In genomic region chr1:193189151-193189621, GRCm38 (mm10) we compare ENCODE assay signal across 8 mouse cellular contexts. TPM values are rescaled to one million over a fixed set of nuclear protein-coding genes. Genes with fewer than 3 reads are reported as not detected.
A peak's percentile ranks its signal among the peaks of the same experiment; 100 is the strongest.
DNase-seq lines count a peak whose midpoint lies in the region; ATAC-seq and TF ChIP-seq lines count a peak whose summit lies in the region.

No protein-coding gene starts in this region.

- TF ChIP-seq POLR2A in limb, embryonic 14.5 days (IDR thresholded peaks at IDR 0.05; ENCODE audit: borderline replicate concordance, extremely low read depth, insufficient read depth, insufficient read length) = no peak

- H3K27ac ChIP-seq in forebrain, embryonic 15.5 days (replicated peaks) = peak overlapping the region; percentile 58
- H3K27ac ChIP-seq in limb, embryonic 14.5 days (replicated peaks; ENCODE audit: low read depth, low read length) = peak overlapping the region; percentile 79
- peak overlapping the region; percentile 61 for H3K27ac ChIP-seq in neural tube, embryonic 13.5 days (replicated peaks)

- H3K27me3 ChIP-seq in forebrain, embryonic 15.5 days = no peaks in the 10 kb centered on the region
- H3K27me3 ChIP-seq in limb, embryonic 14.5 days (ENCODE audit: control insufficient read depth, insufficient read depth, low read length) = no peaks in the 10 kb centered on the region
- no peaks in the 10 kb centered on the region for H3K27me3 ChIP-seq in neural tube, embryonic 13.5 days

- no peak overlapping the region for H3K4me3 ChIP-seq in forebrain, embryonic 15.5 days
- H3K4me3 ChIP-seq in limb, embryonic 14.5 days (replicated peaks; ENCODE audit: low read length) = no peak overlapping the region
- no peak overlapping the region for H3K4me3 ChIP-seq in neural tube, embryonic 13.5 days

- H3K9ac ChIP-seq in forebrain, embryonic 15.5 days (replicated peaks) = no peak overlapping the region
- peak overlapping the region; percentile 38; the same call in 1 of the 2 replicates for H3K9ac ChIP-seq in limb, embryonic 14.5 days (ENCODE audit: low read depth, low read length, severe bottlenecking)
- no peak overlapping the region for H3K9ac ChIP-seq in neural tube, embryonic 13.5 days

- no peaks in the 10 kb centered on the region for H3K36me3 ChIP-seq in forebrain, embryonic 15.5 days
- H3K36me3 ChIP-seq in limb, embryonic 14.5 days (ENCODE audit: control insufficient read depth, insufficient read depth, low read length) = no peaks in the 10 kb centered on the region
- H3K36me3 ChIP-seq in neural tube, embryonic 13.5 days = no peaks in the 10 kb centered on the region

- H3K4me2 ChIP-seq in forebrain, embryonic 15.5 days (replicated peaks) = no peak overlapping the region
- H3K4me2 ChIP-seq in limb, embryonic 14.5 days (replicated peaks; ENCODE audit: low read depth, low read length, severe bottlenecking) = peak overlapping the region; percentile 23
- no peak overlapping the region for H3K4me2 ChIP-seq in neural tube, embryonic 13.5 days

- ATAC-seq in forebrain, embryonic 15.5 days (replicated peaks) = peak; percentile 96
- peak; percentile 93 for ATAC-seq in limb, embryonic 14.5 days (ENCODE audit: low FRiP score, low read depth)
- ATAC-seq in neural tube, embryonic 13.5 days (ENCODE audit: low read depth) = peak; percentile 89
- no peak for ATAC-seq in megakaryocyte progenitor cell, adult 5-6 weeks (replicated peaks; ENCODE audit: poor library complexity)

- no peaks in the 10 kb centered on the region for H3K9me3 ChIP-seq in forebrain, embryonic 15.5 days
- H3K9me3 ChIP-seq in limb, embryonic 14.5 days (ENCODE audit: control insufficient read depth, low read length) = no peaks in the 10 kb centered on the region
- H3K9me3 ChIP-seq in neural tube, embryonic 13.5 days = no peaks in the 10 kb centered on the region

- H3K4me1 ChIP-seq in forebrain, embryonic 15.5 days = peaks cover 18% of the 10 kb centered on the region
- peaks cover 26% of the 10 kb centered on the region for H3K4me1 ChIP-seq in limb, embryonic 14.5 days (ENCODE audit: control insufficient read depth, insufficient read depth, low read length)
- peaks cover 15% of the 10 kb centered on the region for H3K4me1 ChIP-seq in neural tube, embryonic 13.5 days (replicated peaks)

- peak; percentile 14 to 27 for DNase-seq in cerebellum, postnatal 10 days
- DNase-seq in cerebellum, postnatal 4 days (ENCODE audit: low spot score in 2 of 2) = no peak
- peak; percentile 7 for DNase-seq in R1 (ENCODE audit: low read depth, low spot score)
- DNase-seq in heart, postnatal 4 days = peak; percentile 70
- peak; percentile 94 for DNase-seq in limb, embryonic 14.5 days (ENCODE audit: low spot score)

- 12% methylated on average over 9 of the region's 9 CpGs for WGBS in forebrain, embryonic 15.5 days
- WGBS in limb, embryonic 14.5 days = 5% methylated on average over 9 of the region's 9 CpGs
- WGBS in neural tube, embryonic 13.5 days = 30% methylated on average over 9 of the region's 9 CpGs

RNA-seq across cellular contexts. Expression of gene Traf3ip3, which starts 12.3 kb away (rescaled TPM):
- polyA plus RNA-seq in forebrain, embryonic 15.5 days (2015; fragmentation: Nextera tagmentation; extraction: Ambion mirVana) = 1.3 TPM in 2 replicates
- 1 to 10 TPM; 1.0 to 1.4 TPM for total RNA-seq in heart, postnatal 4 days (2021)
- polyA plus RNA-seq in limb, embryonic 14.5 days (2012; rRNA removed) = 9.7 and 18.8 TPM in 2 replicates
- polyA plus RNA-seq in limb, embryonic 14.5 days (2014; fragmentation: Nextera tagmentation; extraction: Ambion mirVana) = 17.6 and 22.6 TPM in 2 replicates
- polyA plus RNA-seq in neural tube, embryonic 13.5 days (2015; fragmentation: Nextera tagmentation; extraction: Ambion mirVana) = 4.4 and 4.5 TPM in 2 replicates
- 40.9 and 44.1 TPM in 2 replicates for total RNA-seq in megakaryocyte progenitor cell, adult 5-6 weeks (2015)
- 75.9 and 85.8 TPM in 2 replicates for total RNA-seq in megakaryocyte progenitor cell, adult 5-6 weeks (2017)

RNA-seq across cellular contexts. Expression of gene Lamb3, which starts 18.3 kb away (rescaled TPM):
- 0.41 and 0.62 TPM in 2 replicates for polyA plus RNA-seq in forebrain, embryonic 15.5 days (2015; fragmentation: Nextera tagmentation; extraction: Ambion mirVana)
- 1 to 10 TPM; 8.3 to 9.7 TPM for total RNA-seq in heart, postnatal 4 days (2021)
- 3.6 and 4.0 TPM in 2 replicates for polyA plus RNA-seq in limb, embryonic 14.5 days (2012; rRNA removed)
- 3.5 and 4.6 TPM in 2 replicates for polyA plus RNA-seq in limb, embryonic 14.5 days (2014; fragmentation: Nextera tagmentation; extraction: Ambion mirVana)
- 0.50 and 0.74 TPM in 2 replicates for polyA plus RNA-seq in neural tube, embryonic 13.5 days (2015; fragmentation: Nextera tagmentation; extraction: Ambion mirVana)
- 5.7 and 8.8 TPM in 2 replicates for total RNA-seq in megakaryocyte progenitor cell, adult 5-6 weeks (2015)
- 1.9 and 9.7 TPM in 2 replicates for total RNA-seq in megakaryocyte progenitor cell, adult 5-6 weeks (2017)

RNA-seq across cellular contexts. Expression of gene A130010J15Rik, which starts 21.3 kb away (rescaled TPM):
- polyA plus RNA-seq in forebrain, embryonic 15.5 days (2015; fragmentation: Nextera tagmentation; extraction: Ambion mirVana) = 14.2 and 15.7 TPM in 2 replicates
- 1 to 10 TPM; 5.3 to 7.8 TPM for total RNA-seq in heart, postnatal 4 days (2021)
- polyA plus RNA-seq in limb, embryonic 14.5 days (2012; rRNA removed) = 7.8 and 9.6 TPM in 2 replicates
- polyA plus RNA-seq in limb, embryonic 14.5 days (2014; fragmentation: Nextera tagmentation; extraction: Ambion mirVana) = 15.1 and 15.4 TPM in 2 replicates
- 13.3 and 15.8 TPM in 2 replicates for polyA plus RNA-seq in neural tube, embryonic 13.5 days (2015; fragmentation: Nextera tagmentation; extraction: Ambion mirVana)
- total RNA-seq in megakaryocyte progenitor cell, adult 5-6 weeks (2015) = 5.1 and 6.5 TPM in 2 replicates
- 11.8 and 14.0 TPM in 2 replicates for total RNA-seq in megakaryocyte progenitor cell, adult 5-6 weeks (2017)

RNA-seq across cellular contexts. Expression of gene Irf6, which starts 36.3 kb away (rescaled TPM):
- polyA plus RNA-seq in forebrain, embryonic 15.5 days (2015; fragmentation: Nextera tagmentation; extraction: Ambion mirVana) = 0.52 and 0.79 TPM in 2 replicates
- total RNA-seq in heart, postnatal 4 days (2021) = 1 to 10 TPM; 6.0 to 7.5 TPM
- polyA plus RNA-seq in limb, embryonic 14.5 days (2012; rRNA removed) = 18.6 and 23.5 TPM in 2 replicates
- 39.8 and 50.0 TPM in 2 replicates for polyA plus RNA-seq in limb, embryonic 14.5 days (2014; fragmentation: Nextera tagmentation; extraction: Ambion mirVana)
- 0.91 and 1.2 TPM in 2 replicates for polyA plus RNA-seq in neural tube, embryonic 13.5 days (2015; fragmentation: Nextera tagmentation; extraction: Ambion mirVana)
- 0.10 and 0.89 TPM in 2 replicates for total RNA-seq in megakaryocyte progenitor cell, adult 5-6 weeks (2015)
- 0.10 and 0.46 TPM in 2 replicates for total RNA-seq in megakaryocyte progenitor cell, adult 5-6 weeks (2017)

RNA-seq across cellular contexts. Expression of gene Diexf, which starts 59.1 kb away (rescaled TPM):
- polyA plus RNA-seq in forebrain, embryonic 15.5 days (2015; fragmentation: Nextera tagmentation; extraction: Ambion mirVana) = 11.2 and 11.5 TPM in 2 replicates
- total RNA-seq in heart, postnatal 4 days (2021) = 10 to 100 TPM; 10.2 to 11.8 TPM
- polyA plus RNA-seq in limb, embryonic 14.5 days (2012; rRNA removed) = 33.4 and 43.6 TPM in 2 replicates
- 8.9 and 10.6 TPM in 2 replicates for polyA plus RNA-seq in limb, embryonic 14.5 days (2014; fragmentation: Nextera tagmentation; extraction: Ambion mirVana)
- polyA plus RNA-seq in neural tube, embryonic 13.5 days (2015; fragmentation: Nextera tagmentation; extraction: Ambion mirVana) = 6.4 and 8.9 TPM in 2 replicates
- 11.3 and 15.1 TPM in 2 replicates for total RNA-seq in megakaryocyte progenitor cell, adult 5-6 weeks (2015)
- 20.7 and 33.6 TPM in 2 replicates for total RNA-seq in megakaryocyte progenitor cell, adult 5-6 weeks (2017)

Comparison
In these comparisons a context has a peak if more than half of its experiments do, and no peak if none do; other contexts are left out.
1. DNase-seq: peak in cerebellum, postnatal 10 days (2 of 2), R1 (single experiment), heart, postnatal 4 days (single experiment) and limb, embryonic 14.5 days (single experiment); none in cerebellum, postnatal 4 days (0 of 2).
2. Peak in every context shown above with its lines, with median percentiles within 50 percentile points of each other: H3K27ac ChIP-seq.